Mouse (Mus musculus): ENCODE measurements at regions not wholly inside any gene's neighbourhood (a gene's known extent, or its start where the extent isn't known, plus 50 kb on each side); places are given as distances from the start of the nearest gene placed in this dataset.

DNA sequence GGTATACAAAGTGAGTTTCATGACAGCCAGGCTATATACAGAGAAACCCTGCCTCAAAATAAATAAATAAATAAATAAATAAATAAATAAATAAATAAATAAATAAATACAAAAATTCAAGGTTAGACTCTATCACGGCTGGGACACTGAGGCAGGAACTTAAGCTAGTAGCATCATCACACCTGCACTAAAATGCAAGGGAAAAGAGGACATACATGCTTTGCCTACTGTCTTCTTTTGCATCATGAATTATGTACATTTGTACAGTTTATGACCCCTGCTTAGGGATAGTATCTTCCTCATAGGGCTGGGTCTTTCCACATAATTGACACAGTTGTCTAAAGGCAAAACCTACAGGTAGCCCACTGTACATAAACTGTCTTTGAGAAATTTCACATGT is 252.5 kb downstream of the Tpm3-rs7 start:
- no peak for DNase-seq (ENCODE audit: low spot score in 2 of 2)

DNA sequence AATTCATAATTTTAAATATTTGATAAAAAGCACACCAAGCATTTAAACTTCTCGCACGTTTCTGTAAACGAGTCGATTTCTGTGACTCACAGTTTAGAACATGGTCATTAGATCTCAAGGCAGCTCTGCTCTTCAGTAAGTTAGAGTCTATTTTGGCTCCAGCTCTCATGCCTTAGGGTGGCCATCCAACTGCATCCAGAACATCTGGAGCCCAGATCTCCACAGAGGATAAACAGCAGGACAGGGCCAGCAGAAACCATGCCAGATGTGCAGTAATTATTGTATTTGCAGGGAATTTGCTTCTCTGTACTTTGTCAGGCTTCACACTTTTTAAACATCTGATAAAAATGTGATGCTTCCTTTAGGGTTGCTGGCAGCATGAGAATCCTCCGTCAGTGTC is 276.4 kb downstream of the Tpm3-rs7 start:
- peak in 1 of 2 experiments; percentile 57 for DNase-seq (ENCODE audit: low spot score in 2 of 2)

DNA sequence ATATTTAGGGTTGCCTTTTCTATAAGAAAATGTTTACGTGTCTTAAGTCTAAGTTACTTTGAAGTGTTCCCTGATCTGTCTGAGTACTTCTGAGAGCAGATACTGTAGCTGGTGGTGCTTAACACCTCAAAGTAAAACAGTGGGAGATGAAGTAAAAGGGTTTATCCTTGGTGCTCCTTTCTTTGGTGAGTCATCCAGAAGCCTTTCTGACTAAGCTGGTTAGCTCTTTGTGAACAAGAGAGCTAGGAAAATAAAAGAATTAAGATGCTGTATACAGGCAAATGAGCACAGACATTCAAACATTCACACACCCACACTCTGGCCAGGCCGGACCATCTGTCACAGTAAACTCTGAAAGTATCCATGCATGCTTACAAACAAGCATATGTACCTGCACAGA is 312.7 kb downstream of the Tpm3-rs7 start:
- no peak for DNase-seq (ENCODE audit: low spot score in 2 of 2)

DNA sequence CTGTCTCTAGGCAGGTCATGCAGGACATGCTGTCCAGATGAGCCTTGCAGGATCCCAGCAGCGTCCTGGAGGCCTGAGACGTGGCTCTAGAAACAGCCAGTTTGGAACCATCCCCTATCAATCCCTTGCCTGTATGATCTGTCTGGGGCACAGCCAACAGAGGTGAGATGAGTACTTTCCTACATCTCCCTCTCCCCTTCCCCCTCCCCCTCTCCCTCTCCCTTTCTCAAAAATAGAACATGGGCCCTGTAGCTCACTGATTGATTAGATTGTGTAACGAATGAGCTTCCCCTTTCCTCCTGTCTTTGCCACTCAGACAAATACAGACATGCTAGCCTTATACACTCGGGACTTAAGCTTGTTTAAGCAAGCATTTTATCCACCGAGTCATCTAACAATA is 336.9 kb downstream of the Tpm3-rs7 start:
- DNase-seq (ENCODE audit: low spot score in 2 of 2): no peak

DNA sequence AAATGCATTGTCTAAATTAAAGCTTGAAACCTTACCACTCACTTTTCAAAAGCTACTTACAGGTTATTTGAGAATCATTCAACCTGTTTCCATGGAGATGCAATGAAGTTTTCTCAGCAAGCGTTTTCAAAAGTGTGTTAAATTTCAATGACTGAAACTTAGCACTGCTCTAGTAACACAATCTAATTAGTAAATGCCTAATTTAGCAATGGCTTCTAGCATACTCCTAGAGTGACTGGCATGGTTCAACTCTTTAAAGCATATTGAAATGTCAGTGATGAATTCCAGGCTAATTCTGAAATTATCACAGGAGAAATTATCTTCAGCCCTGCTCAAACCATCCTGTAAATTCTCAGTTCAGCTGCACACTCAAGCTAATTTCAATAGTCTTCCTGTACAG is 342.5 kb downstream of the Tpm3-rs7 start:
- no peak for DNase-seq (ENCODE audit: low spot score in 2 of 2)

DNA sequence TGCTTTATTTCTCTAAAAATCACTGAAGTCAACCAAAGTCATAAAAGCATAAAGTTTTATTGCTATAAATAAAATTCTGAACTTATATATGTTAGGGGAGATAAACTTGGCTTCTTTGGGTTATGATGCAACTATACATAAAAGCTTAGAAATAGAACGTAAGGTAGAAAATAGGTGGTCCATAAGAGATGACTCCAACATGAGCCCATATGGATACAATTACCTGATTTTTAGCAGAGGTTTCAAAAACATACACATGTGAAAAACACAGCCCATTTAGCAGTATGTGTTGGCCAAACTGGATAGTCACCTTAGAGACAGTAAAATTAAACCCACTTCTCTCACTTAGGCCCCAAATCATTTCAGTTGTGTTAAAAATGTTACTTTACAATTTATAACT is 354.3 kb downstream of the Tpm3-rs7 start:
- DNase-seq (ENCODE audit: low spot score in 2 of 2): no peak

DNA sequence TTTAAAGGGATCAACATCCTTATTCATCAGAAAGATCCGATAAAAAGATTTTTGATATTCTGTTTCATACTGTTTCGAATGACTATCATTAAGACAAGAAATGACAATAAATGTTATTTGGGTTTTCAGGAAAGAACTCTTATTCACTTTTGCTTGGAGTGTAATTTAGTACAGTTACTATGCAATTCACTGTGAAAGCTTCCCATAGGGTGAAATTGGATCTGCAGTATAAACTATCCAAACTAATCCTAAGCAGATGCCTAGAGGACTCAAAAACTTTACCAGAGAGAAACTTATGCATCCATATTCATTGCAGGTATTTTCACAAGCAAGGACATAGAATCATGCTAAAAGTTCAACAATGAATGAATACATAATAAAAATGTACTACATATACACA is 355.0 kb downstream of the Tpm3-rs7 start:
- DNase-seq (ENCODE audit: low spot score in 2 of 2): no peak

DNA sequence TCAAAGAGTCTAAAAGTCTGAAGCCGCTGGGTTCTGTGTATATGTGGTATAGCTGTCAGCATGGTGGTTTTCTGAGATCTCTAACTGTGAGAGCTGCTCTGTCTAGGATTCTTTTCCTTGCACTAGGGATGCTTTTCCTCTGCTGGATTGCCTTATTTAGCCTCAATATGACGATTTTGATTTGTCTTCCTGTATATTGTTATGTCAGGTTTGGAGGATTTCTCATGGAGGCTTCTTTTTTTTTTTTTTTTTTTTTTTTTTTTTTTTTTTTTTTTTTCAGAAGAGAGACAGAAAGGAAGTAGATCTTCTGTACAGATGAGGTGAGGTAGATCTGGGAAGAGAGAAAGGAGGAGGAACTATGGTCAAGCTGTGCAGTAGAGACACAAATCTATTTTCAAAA is 396.5 kb downstream of the Tpm3-rs7 start:
- DNase-seq (ENCODE audit: low spot score in 2 of 2): no peak
